Comparison of ENCODE assay signal across 32 mouse cellular contexts in genomic region chr5:26176064-26176463, GRCm38 (mm10). TPM values are rescaled to one million over a fixed set of nuclear protein-coding genes. Genes with fewer than 3 reads are reported as not detected.
DNase-seq lines count a peak whose midpoint lies in the region; ATAC-seq and TF ChIP-seq lines count a peak whose summit lies in the region.
"Had no signal": no experiment of that assay in that cellular context is flagged by ENCODE, and none has a peak within 500 bp of the region (broad histone marks: within the 10 kb centered on the region; RNA-seq: fewer than 3 reads in every experiment).

No protein-coding gene starts in this region.

- H3K4me2 ChIP-seq in forebrain, embryonic 14.5 days (ENCODE audit: low read length): no peak overlapping the region
- H3K4me2 ChIP-seq in forebrain, postnatal 0 days (ENCODE audit: low read depth): no peak overlapping the region
- H3K4me2 ChIP-seq in liver, embryonic 12.5 days: no peak overlapping the region
- H3K4me2 ChIP-seq: heart, embryonic 12.5 days; heart, embryonic 15.5 days; hindbrain, embryonic 15.5 days; intestine, embryonic 15.5 days had no signal

- TF ChIP-seq CTCF in forebrain, postnatal 0 days (IDR thresholded peaks at IDR 0.05; ENCODE audit: low read depth): no peak

- DNase-seq in forebrain, embryonic 14.5 days (ENCODE audit: low spot score): peak; percentile 35
- no peak for DNase-seq in forebrain, embryonic 10.5 days (ENCODE audit: extremely low spot score, low spot score)
- DNase-seq in heart, adult 11 months: peak; percentile 39
- DNase-seq in heart, postnatal 4 days: no peak
- peak; percentile 22 for DNase-seq in retina, postnatal 1 day
- DNase-seq in retina, embryonic 14.5 days (ENCODE audit: low spot score): no peak
- DNase-seq in forebrain, postnatal 0 days: peak; percentile 32
- DNase-seq: adrenal gland, adult 2 months; adrenal gland, postnatal 14 days; B cell, adult 2 months; cerebellum, adult 11-12 months; cerebellum, adult 8-10 months; cerebellum, postnatal 10 days; cerebellum, postnatal 36 days; gastrocnemius, adult 2 months; gastrocnemius, postnatal 14 days; heart, adult 18-20 months; heart, postnatal 10 days; heart, postnatal 36 days; kidney, adult 11 months; kidney, adult 8-10 months had no signal

- no peak overlapping the region for H3K4me3 ChIP-seq in forebrain, embryonic 14.5 days (ENCODE audit: low read depth, low read length)
- no peak overlapping the region for H3K4me3 ChIP-seq in forebrain, embryonic 10.5 days
- no peak overlapping the region for H3K4me3 ChIP-seq in forebrain, postnatal 0 days (ENCODE audit: low read depth, low read length)
- H3K4me3 ChIP-seq in liver, embryonic 12.5 days: no peak overlapping the region
- H3K4me3 ChIP-seq: gastrocnemius, adult 2 months; heart, embryonic 12.5 days; heart, embryonic 15.5 days; hindbrain, embryonic 15.5 days; intestine, embryonic 15.5 days had no signal

- H3K27ac ChIP-seq in forebrain, embryonic 14.5 days (ENCODE audit: low read depth, low read length): no peak overlapping the region
- no peak overlapping the region for H3K27ac ChIP-seq in forebrain, embryonic 10.5 days
- no peak overlapping the region for H3K27ac ChIP-seq in forebrain, postnatal 0 days (ENCODE audit: low read depth, low read length)
- no peak overlapping the region for H3K27ac ChIP-seq in liver, embryonic 12.5 days
- H3K27ac ChIP-seq: gastrocnemius, adult 2 months; heart, embryonic 15.5 days; hindbrain, embryonic 15.5 days; intestine, embryonic 15.5 days had no signal

- H3K36me3 ChIP-seq in forebrain, embryonic 14.5 days (ENCODE audit: control insufficient read depth, insufficient read depth, low read length): no peaks in the 10 kb centered on the region
- H3K36me3 ChIP-seq in forebrain, embryonic 10.5 days (replicated peaks): no peaks in the 10 kb centered on the region
- H3K36me3 ChIP-seq in forebrain, postnatal 0 days (ENCODE audit: insufficient read depth): no peaks in the 10 kb centered on the region
- no peaks in the 10 kb centered on the region for H3K36me3 ChIP-seq in liver, embryonic 12.5 days
- H3K36me3 ChIP-seq: G1E; heart, embryonic 12.5 days; heart, embryonic 15.5 days; hindbrain, embryonic 15.5 days; intestine, embryonic 15.5 days had no signal

- ATAC-seq in forebrain, embryonic 14.5 days: no peak
- ATAC-seq in forebrain, postnatal 0 days: peak; percentile 95
- no peak for ATAC-seq in liver, embryonic 12.5 days
- ATAC-seq: intestine, embryonic 15.5 days had no signal

- H3K9me3 ChIP-seq in forebrain, embryonic 14.5 days (replicated peaks; ENCODE audit: control insufficient read depth, low read length): no peaks in the 10 kb centered on the region
- H3K9me3 ChIP-seq in forebrain, embryonic 10.5 days: no peaks in the 10 kb centered on the region
- no peaks in the 10 kb centered on the region for H3K9me3 ChIP-seq in forebrain, postnatal 0 days (ENCODE audit: low read length)
- H3K9me3 ChIP-seq in liver, embryonic 12.5 days (replicated peaks): no peaks in the 10 kb centered on the region
- H3K9me3 ChIP-seq: heart, embryonic 12.5 days; heart, embryonic 15.5 days; hindbrain, embryonic 15.5 days; intestine, embryonic 15.5 days had no signal

- H3K4me1 ChIP-seq in forebrain, embryonic 14.5 days (ENCODE audit: control insufficient read depth, insufficient read depth, low read length): no peaks in the 10 kb centered on the region
- no peaks in the 10 kb centered on the region for H3K4me1 ChIP-seq in forebrain, embryonic 10.5 days
- no peaks in the 10 kb centered on the region for H3K4me1 ChIP-seq in forebrain, postnatal 0 days (ENCODE audit: insufficient read depth)
- no peaks in the 10 kb centered on the region for H3K4me1 ChIP-seq in liver, embryonic 12.5 days
- H3K4me1 ChIP-seq: heart, embryonic 12.5 days; heart, embryonic 15.5 days; intestine, embryonic 15.5 days had no signal

- H3K27me3 ChIP-seq in forebrain, embryonic 14.5 days (replicated peaks; ENCODE audit: control insufficient read depth, insufficient read depth, low read length): no peaks in the 10 kb centered on the region
- no peaks in the 10 kb centered on the region for H3K27me3 ChIP-seq in forebrain, embryonic 10.5 days (ENCODE audit: poor library complexity, severe bottlenecking)
- H3K27me3 ChIP-seq in forebrain, postnatal 0 days (ENCODE audit: insufficient read depth, low read length): no peaks in the 10 kb centered on the region
- no peaks in the 10 kb centered on the region for H3K27me3 ChIP-seq in liver, embryonic 12.5 days (replicated peaks)
- H3K27me3 ChIP-seq: CH12.LX; heart, embryonic 12.5 days; heart, embryonic 15.5 days; hindbrain, embryonic 15.5 days; intestine, embryonic 15.5 days had no signal

- H3K9ac ChIP-seq in forebrain, embryonic 14.5 days (ENCODE audit: low read length): no peak overlapping the region
- H3K9ac ChIP-seq in forebrain, postnatal 0 days: no peak overlapping the region
- H3K9ac ChIP-seq in liver, embryonic 12.5 days: no peak overlapping the region
- H3K9ac ChIP-seq: heart, embryonic 12.5 days; heart, embryonic 15.5 days; hindbrain, embryonic 15.5 days; intestine, embryonic 15.5 days had no signal

- 65% methylated on average over 2 of the region's 2 CpGs for WGBS in forebrain, embryonic 14.5 days
- 91% methylated on average over 2 of the region's 2 CpGs for WGBS in forebrain, embryonic 10.5 days
- 37% methylated on average over 2 of the region's 2 CpGs for WGBS in forebrain, postnatal 0 days
- 56% methylated on average over 2 of the region's 2 CpGs for WGBS in liver, embryonic 12.5 days (ENCODE audit: insufficient replicate concordance)

RNA-seq across cellular contexts. Expression of gene Gm10220, which starts 54.8 kb away (rescaled TPM):
- polyA plus RNA-seq in forebrain, embryonic 14.5 days (2014; fragmentation: Nextera tagmentation; extraction: Ambion mirVana): not detected in 2 replicates
- not detected in 2 replicates for polyA plus RNA-seq in forebrain, embryonic 10.5 days (2016; fragmentation: Nextera tagmentation; extraction: Ambion mirVana)
- not detected for total RNA-seq in heart, postnatal 4 days (2021)
- total RNA-seq in forebrain, postnatal 0 days (2014; rRNA removed): not detected in 2 replicates
- not detected in 2 replicates for polyA plus RNA-seq in forebrain, postnatal 0 days (2015; fragmentation: Nextera tagmentation; extraction: Ambion mirVana)
- not detected in 2 replicates for polyA plus RNA-seq in liver, embryonic 12.5 days (2016; fragmentation: Nextera tagmentation; extraction: Ambion mirVana)
- total RNA-seq: adrenal gland, adult 2 months; adrenal gland, postnatal 14 days; adrenal gland, postnatal 4 days; CH12.LX; gastrocnemius, adult 2 months; gastrocnemius, postnatal 14 days; gastrocnemius, postnatal 4 days; heart, adult 18-20 months; heart, postnatal 10 days had no signal
- polyA plus RNA-seq: adrenal gland, adult 2 months; cortical plate, adult 2 months; embryonic facial prominence, embryonic 11.5 days; G1E; intestine, embryonic 15.5 days had no signal

Comparison
In these comparisons a context has a peak if more than half of its experiments do, and no peak if none do; other contexts are left out.
1. DNase-seq: peak in forebrain, embryonic 14.5 days (single experiment), heart, adult 11 months (single experiment), retina, postnatal 1 day (single experiment) and forebrain, postnatal 0 days (single experiment); none in forebrain, embryonic 10.5 days (single experiment), heart, postnatal 4 days (single experiment) and retina, embryonic 14.5 days (single experiment).